In the genomic region with DNA sequence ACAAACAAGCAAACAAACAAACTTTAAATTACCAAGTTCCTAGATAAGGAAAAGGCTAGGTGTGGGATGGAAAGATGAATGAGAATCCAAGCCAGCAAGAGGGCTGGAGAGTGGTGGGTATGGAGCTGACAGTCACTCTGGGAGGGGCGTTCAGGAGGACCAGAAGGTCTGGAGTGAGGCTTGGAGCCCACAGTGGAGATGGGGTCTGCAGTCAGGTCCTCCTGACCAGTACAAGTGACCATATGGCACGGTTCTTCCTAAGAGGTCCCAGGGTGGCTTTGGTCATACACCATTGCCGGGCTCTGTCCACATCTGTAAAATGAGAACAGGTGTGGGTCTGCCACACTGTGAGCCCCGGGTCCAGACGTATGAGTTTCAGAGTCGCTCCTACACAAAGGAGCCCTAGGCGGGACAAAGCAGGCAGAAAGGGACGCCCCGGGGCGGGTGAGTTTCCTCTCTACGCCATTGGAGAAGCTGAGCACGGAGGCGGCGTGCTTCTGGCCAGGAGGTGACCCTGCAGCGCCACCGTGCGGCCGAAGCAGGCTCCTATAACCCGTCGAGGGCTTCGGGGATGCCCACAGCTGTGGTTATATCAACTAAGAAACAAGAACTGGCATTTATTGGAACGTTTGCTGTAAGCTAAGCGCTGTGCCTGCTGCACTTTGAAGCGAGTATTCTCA, we compare ENCODE assay signal across 8 mouse cellular contexts. TPM values are rescaled to one million over a fixed set of nuclear protein-coding genes. Genes with fewer than 3 reads are reported as not detected.
DNase-seq lines count a peak whose midpoint lies in the region; ATAC-seq and TF ChIP-seq lines count a peak whose summit lies in the region.

No protein-coding gene starts in this region.

- TF ChIP-seq CTCF in stomach, postnatal 0 days (IDR thresholded peaks at IDR 0.05; ENCODE audit: low read depth), result peak; percentile 97

- H3K4me3 ChIP-seq in forebrain, embryonic 13.5 days, result peak overlapping the region; percentile 37
- H3K4me3 ChIP-seq in liver, embryonic 15.5 days (replicated peaks), result peak overlapping the region; percentile 45
- peak overlapping the region; percentile 21; the same call in 1 of the 2 replicates for H3K4me3 ChIP-seq in neural tube, embryonic 12.5 days
- H3K4me3 ChIP-seq in stomach, postnatal 0 days (ENCODE audit: low read depth, low read length), result peak overlapping the region; percentile 24; the same call in 1 of the 2 replicates

- 4% methylated on average over 24 of the region's 24 CpGs for WGBS in forebrain, embryonic 13.5 days
- WGBS in liver, embryonic 15.5 days (ENCODE audit: insufficient replicate concordance), result 1% methylated on average over 24 of the region's 24 CpGs
- WGBS in neural tube, embryonic 12.5 days, result 3% methylated on average over 24 of the region's 24 CpGs
- WGBS in stomach, postnatal 0 days, result 1% methylated on average over 24 of the region's 24 CpGs

- peak; percentile 80 for ATAC-seq in cerebellum, adult (ENCODE audit: insufficient number of reproducible peaks, low FRiP score, low TSS enrichment)
- ATAC-seq in forebrain, embryonic 13.5 days, result peak; percentile 95
- ATAC-seq in liver, embryonic 15.5 days (ENCODE audit: insufficient read depth), result peak; percentile 92
- ATAC-seq in neural tube, embryonic 12.5 days (ENCODE audit: low FRiP score, low read depth), result peak; percentile 93
- ATAC-seq in stomach, postnatal 0 days (ENCODE audit: low FRiP score, low TSS enrichment), result peak; percentile 91

- no peak for TF ChIP-seq EP300 in stomach, postnatal 0 days (optimal IDR thresholded peaks at IDR 0.05)

- intact Hi-C loops in heart, postnatal 10 days (cut with DNase I), result loop anchor here (1.0 to 5.0 kb wide), 3 partner anchors 57 to 220 kb away; no protein-coding TSS in a partner anchor

- peak overlapping the region; percentile 67 for H3K4me2 ChIP-seq in forebrain, embryonic 13.5 days
- H3K4me2 ChIP-seq in liver, embryonic 15.5 days, result peak overlapping the region; percentile 78
- H3K4me2 ChIP-seq in neural tube, embryonic 12.5 days (replicated peaks), result peak overlapping the region; percentile 63
- H3K4me2 ChIP-seq in stomach, postnatal 0 days (replicated peaks; ENCODE audit: low read depth), result peak overlapping the region; percentile 57

- H3K36me3 ChIP-seq in forebrain, embryonic 13.5 days (ENCODE audit: poor library complexity, severe bottlenecking), result peaks cover 5% of the 10 kb centered on the region; the same call in 1 of the 2 replicates
- H3K36me3 ChIP-seq in liver, embryonic 15.5 days (replicated peaks), result peaks cover 5% of the 10 kb centered on the region
- peaks cover 5% of the 10 kb centered on the region; the same call in 1 of the 2 replicates for H3K36me3 ChIP-seq in neural tube, embryonic 12.5 days
- no peaks in the 10 kb centered on the region for H3K36me3 ChIP-seq in stomach, postnatal 0 days (ENCODE audit: control insufficient read depth, insufficient read depth, low read length)

- peaks cover 26% of the 10 kb centered on the region for H3K4me1 ChIP-seq in forebrain, embryonic 13.5 days
- peaks cover 26% of the 10 kb centered on the region for H3K4me1 ChIP-seq in liver, embryonic 15.5 days (replicated peaks)
- peaks cover 9% of the 10 kb centered on the region for H3K4me1 ChIP-seq in neural tube, embryonic 12.5 days
- no peaks in the 10 kb centered on the region; the same call in 1 of the 2 replicates for H3K4me1 ChIP-seq in stomach, postnatal 0 days (replicated peaks; ENCODE audit: control insufficient read depth, insufficient read depth)

- no peak overlapping the region for H3K27ac ChIP-seq in forebrain, embryonic 13.5 days
- 0 out of 2 replicates have a peak overlapping the region, but pooled peaks have one; percentile 6 for H3K27ac ChIP-seq in liver, embryonic 15.5 days (replicated peaks)
- no peak overlapping the region for H3K27ac ChIP-seq in neural tube, embryonic 12.5 days
- H3K27ac ChIP-seq in stomach, postnatal 0 days (replicated peaks), result no peak overlapping the region

- no peaks in the 10 kb centered on the region for H3K9me3 ChIP-seq in forebrain, embryonic 13.5 days (replicated peaks)
- H3K9me3 ChIP-seq in liver, embryonic 15.5 days (replicated peaks), result no peaks in the 10 kb centered on the region
- no peaks in the 10 kb centered on the region for H3K9me3 ChIP-seq in neural tube, embryonic 12.5 days
- no peaks in the 10 kb centered on the region for H3K9me3 ChIP-seq in stomach, postnatal 0 days (ENCODE audit: control insufficient read depth, low read length)

- peak overlapping the region; percentile 66 for H3K9ac ChIP-seq in forebrain, embryonic 13.5 days
- H3K9ac ChIP-seq in liver, embryonic 15.5 days, result peak overlapping the region; percentile 54
- H3K9ac ChIP-seq in neural tube, embryonic 12.5 days, result peak overlapping the region; percentile 48; the same call in 1 of the 2 replicates
- H3K9ac ChIP-seq in stomach, postnatal 0 days (ENCODE audit: low read length), result peak overlapping the region; percentile 59; the same call in 1 of the 2 replicates

- 0 out of 2 replicates have a peak, but pooled peaks cover 9% of the 10 kb centered on the region for H3K27me3 ChIP-seq in forebrain, embryonic 13.5 days
- no peaks in the 10 kb centered on the region; the same call in 1 of the 2 replicates for H3K27me3 ChIP-seq in liver, embryonic 15.5 days
- H3K27me3 ChIP-seq in neural tube, embryonic 12.5 days (replicated peaks), result no peaks in the 10 kb centered on the region
- no peaks in the 10 kb centered on the region for H3K27me3 ChIP-seq in stomach, postnatal 0 days (ENCODE audit: control insufficient read depth, insufficient read depth, low read length)

- DNase-seq in ES-CJ7 (ENCODE audit: low read depth, low spot score), result peak; percentile 84
- DNase-seq in heart, postnatal 10 days, result peak; percentile 96 to 98
- DNase-seq in kidney, postnatal 4 days, result peak; percentile 98
- DNase-seq in stomach, postnatal 0 days (ENCODE audit: low spot score), result peak; percentile 94

RNA-seq across cellular contexts. Expression of gene Ccin, which starts 1.1 kb away (rescaled TPM):
- polyA plus RNA-seq in forebrain, embryonic 13.5 days (2015; fragmentation: Nextera tagmentation; extraction: Ambion mirVana), result not detected in 2 replicates
- total RNA-seq in heart, postnatal 10 days (2021), result under 1 TPM; 0.12 to 0.22 TPM
- not detected in 2 replicates for polyA plus RNA-seq in liver, embryonic 15.5 days (2015; fragmentation: Nextera tagmentation; extraction: Ambion mirVana)
- not detected in 2 replicates for polyA plus RNA-seq in neural tube, embryonic 12.5 days (2016; fragmentation: Nextera tagmentation; extraction: Ambion mirVana)
- polyA plus RNA-seq in stomach, postnatal 0 days (2015; fragmentation: Nextera tagmentation; extraction: Ambion mirVana), result not detected in 2 replicates

RNA-seq across cellular contexts. Expression of gene Clta, which starts 22.1 kb away (rescaled TPM):
- 249 and 262 TPM in 2 replicates for polyA plus RNA-seq in forebrain, embryonic 13.5 days (2015; fragmentation: Nextera tagmentation; extraction: Ambion mirVana)
- total RNA-seq in heart, postnatal 10 days (2021), result 100 to 1,000 TPM; 101 to 104 TPM
- 117 and 119 TPM in 2 replicates for polyA plus RNA-seq in liver, embryonic 15.5 days (2015; fragmentation: Nextera tagmentation; extraction: Ambion mirVana)
- polyA plus RNA-seq in neural tube, embryonic 12.5 days (2016; fragmentation: Nextera tagmentation; extraction: Ambion mirVana), result 277 and 293 TPM in 2 replicates
- polyA plus RNA-seq in stomach, postnatal 0 days (2015; fragmentation: Nextera tagmentation; extraction: Ambion mirVana), result 191 and 194 TPM in 2 replicates

RNA-seq across cellular contexts. Expression of gene Glipr2, which starts 25.0 kb away (rescaled TPM):
- 37.1 and 38.7 TPM in 2 replicates for polyA plus RNA-seq in forebrain, embryonic 13.5 days (2015; fragmentation: Nextera tagmentation; extraction: Ambion mirVana)
- total RNA-seq in heart, postnatal 10 days (2021), result 10 to 100 TPM; 16.4 to 18.1 TPM
- 51.3 and 56.4 TPM in 2 replicates for polyA plus RNA-seq in liver, embryonic 15.5 days (2015; fragmentation: Nextera tagmentation; extraction: Ambion mirVana)
- 91.0 and 95.7 TPM in 2 replicates for polyA plus RNA-seq in neural tube, embryonic 12.5 days (2016; fragmentation: Nextera tagmentation; extraction: Ambion mirVana)
- polyA plus RNA-seq in stomach, postnatal 0 days (2015; fragmentation: Nextera tagmentation; extraction: Ambion mirVana), result 43.4 and 46.4 TPM in 2 replicates
